Mouse (Mus musculus) heart, adult 2 months (tissue): ENCODE results near the gene Camta1.

Source experiments
- CTCF ChIP-seq: fragments of 200-600 bp; IDR thresholded peaks from 2 replicates; pipeline ENCODE4 v1.8.1; 2022; ENCODE audit warnings: antibody characterized with exemption, mild to moderate bottlenecking, moderate library complexity
- EP300 ChIP-seq: fragments of 200-500 bp; IDR thresholded peaks from 2 replicates; pipeline ENCODE4 v1.6.1; 2011; ENCODE audit warnings: low read depth, low read length, control low read depth; ENCODE audit not compliant: insufficient read depth
- POLR2A ChIP-seq: fragments of 200-500 bp; IDR thresholded peaks from 2 replicates; pipeline ENCODE4 v1.6.1; 2011; ENCODE audit warnings: mild to moderate bottlenecking, low read depth, low read length, control low read depth; ENCODE audit not compliant: insufficient read depth

DNA sequence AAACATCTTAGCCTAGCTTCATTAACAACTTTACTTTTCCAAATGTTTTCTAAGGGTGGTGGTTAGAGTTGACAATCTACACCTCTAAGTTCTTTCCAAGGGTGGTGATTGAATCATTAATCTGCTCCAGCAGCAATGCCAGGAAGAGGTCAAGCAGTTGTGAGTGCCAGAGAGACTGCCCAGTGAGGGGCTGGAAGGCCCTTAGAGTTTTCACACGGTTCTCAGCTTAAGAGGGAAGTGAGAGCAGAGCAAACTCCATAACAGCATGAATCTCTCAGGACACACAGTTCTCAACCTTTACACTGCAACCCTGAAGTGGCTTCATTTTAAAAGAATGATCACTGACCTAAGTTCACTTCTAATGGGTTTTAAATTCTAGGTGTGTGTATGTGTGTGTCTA is 886.5 kb downstream of the Camta1 start:
- TF ChIP-seq CTCF (no peak), EP300 (no peak), POLR2A (no peak)
